Mouse (Mus musculus): Measurements from ENCODE around the gene Pdgfc.

GRCm38 (mm10) chr3:81164091-81164490, 127.9 kb downstream of the Pdgfc start:
- TF ChIP-seq CTCF (IDR thresholded peaks at IDR 0.05; ENCODE audit: insufficient read depth, low read length) (no peak), POLR2A (IDR thresholded peaks at IDR 0.05; ENCODE audit: borderline replicate concordance, extremely low read depth, low read depth, low read length) (no peak)

Data from lung, adult 2 months (tissue).